Mouse (Mus musculus) CH12.LX (cell line): ENCODE results near the gene Naa25. TPM values are rescaled to one million over a fixed set of nuclear protein-coding genes. Genes with fewer than 3 reads are reported as not detected.
A peak's percentile ranks its signal among the peaks of the same experiment; 100 is the strongest.

Experiments used
- DNase-seq: peaks from one replicate; pipeline ENCODE4 v3.0.0-alpha.2; 2013; ENCODE audit errors: extremely low read depth
- H3K27ac ChIP-seq: 2 replicates; pipeline ENCODE4 v1.5.1; 2012; ENCODE audit warnings: low read depth, mild to moderate bottlenecking, control low read depth, moderate library complexity; ENCODE audit not compliant: insufficient read depth
- H3K27me3 ChIP-seq: replicated peaks from 2 replicates; pipeline ENCODE3; 2012; ENCODE audit warnings: inconsistent platforms
- H3K36me3 ChIP-seq, 2 experiments: replicated peaks in 1 of 2; 2 replicates each; pipeline versions ENCODE3 to v1.6.1; 2012; ENCODE audit warnings: inconsistent platforms in 1 of 2, low read length in 1 of 2, mild to moderate bottlenecking in 1 of 2, mixed read lengths in 1 of 2, moderate library complexity in 1 of 2; ENCODE audit not compliant: control insufficient read depth in 1 of 2, insufficient read depth in 1 of 2
- H3K4me1 ChIP-seq, 2 experiments: 2 replicates each; pipeline ENCODE4 v1.6.1; 2012; ENCODE audit warnings: inconsistent platforms in 1 of 2, moderate library complexity in 1 of 2; ENCODE audit not compliant: insufficient read depth in 2 of 2, control insufficient read depth in 1 of 2
- H3K4me2 ChIP-seq: 2 replicates; pipeline ENCODE4 v1.6.1; 2012; ENCODE audit warnings: low read depth, mild to moderate bottlenecking, control low read depth; ENCODE audit not compliant: poor library complexity, insufficient read depth, severe bottlenecking
- H3K4me3 ChIP-seq, 3 experiments: fragments of 150-350 bp in 1 of 3; sonication (generic) in 1 of 3; replicated peaks in 1 of 3; 2 replicates each; pipeline versions ENCODE3 to v1.5.1; 2011 to 2012; ENCODE audit warnings: low read depth in 2 of 3, low read length in 2 of 3, mild to moderate bottlenecking in 2 of 3, moderate library complexity in 2 of 3, control low read depth in 1 of 3, improper control_type of control experiment in 1 of 3, inconsistent platforms in 1 of 3, mixed read lengths in 1 of 3; ENCODE audit not compliant: poor library complexity in 1 of 3
- H3K79me2 ChIP-seq: replicated peaks from 2 replicates; pipeline ENCODE4 v1.6.1; 2012; ENCODE audit warnings: mild to moderate bottlenecking, moderate library complexity; ENCODE audit not compliant: control insufficient read depth, poor library complexity, insufficient read depth, severe bottlenecking; ENCODE audit errors: extremely low read depth
- H3K9ac ChIP-seq: 2 replicates; pipeline ENCODE4 v1.6.1; 2012; ENCODE audit warnings: low read depth, mild to moderate bottlenecking, control low read depth, moderate library complexity; ENCODE audit not compliant: insufficient read depth
- H3K9me3 ChIP-seq: replicated peaks from 2 replicates; pipeline ENCODE3; 2012; ENCODE audit warnings: low read length, inconsistent platforms, mixed read lengths
- BHLHE40 ChIP-seq: IDR thresholded peaks from 2 replicates; pipeline ENCODE4 v1.6.1; 2011; ENCODE audit warnings: mild to moderate bottlenecking, low read depth, low read length, improper control_type of control experiment
- CHD1 ChIP-seq: IDR thresholded peaks from 2 replicates; pipeline ENCODE4 v1.6.1; 2012; ENCODE audit warnings: low read depth, low read length, improper control_type of control experiment, inconsistent platforms
- CHD2 ChIP-seq: IDR thresholded peaks from 2 replicates; pipeline ENCODE4 v1.6.1; 2011; ENCODE audit warnings: low read length, improper control_type of control experiment
- CTCF ChIP-seq, 2 experiments: IDR thresholded peaks in 1 of 2; conservative IDR thresholded peaks in 1 of 2; 2 replicates each; pipeline ENCODE4 v1.5.1; 2011 to 2012; ENCODE audit warnings: low read depth in 2 of 2, low read length in 2 of 2, improper control_type of control experiment in 1 of 2, inconsistent platforms in 1 of 2, mild to moderate bottlenecking in 1 of 2, moderate library complexity in 1 of 2
- E2F4 ChIP-seq: IDR thresholded peaks from 2 replicates; pipeline ENCODE4 v1.6.1; 2011; ENCODE audit warnings: low read depth, low read length, improper control_type of control experiment; ENCODE audit not compliant: insufficient replicate concordance
- ELF1 ChIP-seq: IDR thresholded peaks from 2 replicates; pipeline ENCODE4 v1.6.1; 2014; ENCODE audit warnings: low read depth, mild to moderate bottlenecking, inconsistent platforms, low read length, improper control_type of control experiment
- EP300 ChIP-seq: IDR thresholded peaks from 2 replicates; pipeline ENCODE4 v1.6.1; 2011; ENCODE audit warnings: low read length, improper control_type of control experiment
- ETS1 ChIP-seq: conservative IDR thresholded peaks from 2 replicates; pipeline ENCODE4 v1.6.1; 2012; ENCODE audit warnings: low read depth, mild to moderate bottlenecking, inconsistent platforms, low read length, improper control_type of control experiment, moderate library complexity
- GABPA ChIP-seq: IDR thresholded peaks from 2 replicates; pipeline ENCODE4 v1.6.1; 2012; ENCODE audit warnings: low read depth, low read length, improper control_type of control experiment, inconsistent platforms; ENCODE audit not compliant: insufficient replicate concordance
- HCFC1 ChIP-seq: IDR thresholded peaks from 2 replicates; pipeline ENCODE4 v1.6.1; 2012; ENCODE audit warnings: low read depth, mild to moderate bottlenecking, inconsistent platforms, low read length, improper control_type of control experiment
- IRF4 ChIP-seq: IDR thresholded peaks from 2 replicates; pipeline ENCODE4 v1.6.1; 2014; ENCODE audit warnings: low read depth, mild to moderate bottlenecking, inconsistent platforms, low read length, improper control_type of control experiment
- JUN ChIP-seq: IDR thresholded peaks from 2 replicates; pipeline ENCODE4 v1.6.1; 2011; ENCODE audit warnings: low read depth, mild to moderate bottlenecking, low read length, improper control_type of control experiment, moderate library complexity; ENCODE audit not compliant: insufficient read depth
- JUND ChIP-seq: conservative IDR thresholded peaks from 2 replicates; pipeline ENCODE4 v1.6.1; 2011; ENCODE audit warnings: low read depth, low read length, improper control_type of control experiment
- KAT2A ChIP-seq: IDR thresholded peaks from 2 replicates; pipeline ENCODE4 v1.6.1; 2012; ENCODE audit warnings: low read length, improper control_type of control experiment, inconsistent platforms; ENCODE audit not compliant: insufficient replicate concordance
- MAFK ChIP-seq: IDR thresholded peaks from 2 replicates; pipeline ENCODE4 v1.6.1; 2011; ENCODE audit warnings: low read length, improper control_type of control experiment; ENCODE audit not compliant: insufficient replicate concordance
- MAX ChIP-seq: IDR thresholded peaks from 2 replicates; pipeline ENCODE4 v1.6.1; 2011; ENCODE audit warnings: low read length, improper control_type of control experiment
- MAZ ChIP-seq: IDR thresholded peaks from 2 replicates; pipeline ENCODE4 v1.6.1; 2012; ENCODE audit warnings: low read depth, mild to moderate bottlenecking, inconsistent platforms, low read length, improper control_type of control experiment, moderate library complexity
- MEF2A ChIP-seq: IDR thresholded peaks from 2 replicates; pipeline ENCODE4 v1.6.1; 2014; ENCODE audit warnings: low read depth, mild to moderate bottlenecking, inconsistent platforms, low read length, improper control_type of control experiment, borderline replicate concordance
- MXI1 ChIP-seq: IDR thresholded peaks from 2 replicates; pipeline ENCODE4 v1.6.1; 2011; ENCODE audit warnings: mild to moderate bottlenecking, low read depth, low read length, improper control_type of control experiment
- MYC ChIP-seq: IDR thresholded peaks from 2 replicates; pipeline ENCODE4 v1.6.1; 2011; ENCODE audit warnings: low read depth, mild to moderate bottlenecking, improper control_type of control experiment, low read length
- NELFE ChIP-seq: IDR thresholded peaks from 2 replicates; pipeline ENCODE4 v1.6.1; 2011; ENCODE audit warnings: low read depth, low read length, improper control_type of control experiment
- NRF1 ChIP-seq: IDR thresholded peaks from 2 replicates; pipeline ENCODE4 v1.6.1; 2014; ENCODE audit warnings: low read depth, mild to moderate bottlenecking, inconsistent platforms, low read length, improper control_type of control experiment, moderate library complexity
- PAX5 ChIP-seq: IDR thresholded peaks from 2 replicates; pipeline ENCODE4 v1.6.1; 2012; ENCODE audit warnings: low read length, inconsistent platforms, mixed read lengths
- POLR2A ChIP-seq: IDR thresholded peaks from 2 replicates; pipeline ENCODE4 v1.6.1; 2011; ENCODE audit warnings: low read depth, mild to moderate bottlenecking, improper control_type of control experiment, low read length
- POLR2AphosphoS2 ChIP-seq: IDR thresholded peaks from 2 replicates; pipeline ENCODE4 v1.6.1; 2011; ENCODE audit warnings: low read depth, low read length, improper control_type of control experiment
- RAD21 ChIP-seq: IDR thresholded peaks from 2 replicates; pipeline ENCODE4 v1.6.1; 2011; ENCODE audit warnings: low read depth, mild to moderate bottlenecking, low read length, improper control_type of control experiment, moderate library complexity
- RCOR1 ChIP-seq: conservative IDR thresholded peaks from 2 replicates; pipeline ENCODE4 v1.6.1; 2012; ENCODE audit warnings: low read depth, mild to moderate bottlenecking, inconsistent platforms, low read length, improper control_type of control experiment
- SIN3A ChIP-seq: IDR thresholded peaks from 2 replicates; pipeline ENCODE4 v1.6.1; 2012; ENCODE audit warnings: low read length, improper control_type of control experiment, inconsistent platforms
- SMC3 ChIP-seq: IDR thresholded peaks from 2 replicates; pipeline ENCODE4 v1.6.1; 2011; ENCODE audit warnings: low read depth, low read length, improper control_type of control experiment
- TBP ChIP-seq: conservative IDR thresholded peaks from 2 replicates; pipeline ENCODE4 v1.6.1; 2011; ENCODE audit warnings: low read depth, low read length, improper control_type of control experiment
- TCF12 ChIP-seq: IDR thresholded peaks from 2 replicates; pipeline ENCODE4 v1.6.1; 2014; ENCODE audit warnings: low read depth, mild to moderate bottlenecking, inconsistent platforms, low read length, improper control_type of control experiment
- UBTF ChIP-seq: IDR thresholded peaks from 2 replicates; pipeline ENCODE4 v1.6.1; 2012; ENCODE audit warnings: low read depth, mild to moderate bottlenecking, inconsistent platforms, low read length, improper control_type of control experiment, moderate library complexity
- USF1 ChIP-seq: IDR thresholded peaks from 2 replicates; pipeline ENCODE4 v1.6.1; 2014; ENCODE audit warnings: low read depth, mild to moderate bottlenecking, inconsistent platforms, low read length, improper control_type of control experiment
- USF2 ChIP-seq: conservative IDR thresholded peaks from 2 replicates; pipeline ENCODE4 v1.6.1; 2011; ENCODE audit warnings: low read depth, low read length, improper control_type of control experiment
- ZC3H11A ChIP-seq: IDR thresholded peaks from 2 replicates; pipeline ENCODE4 v1.6.1; 2012; ENCODE audit warnings: low read depth, mild to moderate bottlenecking, inconsistent platforms, low read length, improper control_type of control experiment
- ZKSCAN1 ChIP-seq: IDR thresholded peaks from 2 replicates; pipeline ENCODE4 v1.6.1; 2012; ENCODE audit warnings: low read depth, inconsistent platforms, low read length, improper control_type of control experiment, borderline replicate concordance
- ZMIZ1 ChIP-seq: IDR thresholded peaks from 2 replicates; pipeline ENCODE4 v1.6.1; 2012; ENCODE audit warnings: low read depth, mild to moderate bottlenecking, inconsistent platforms, low read length, improper control_type of control experiment
- ZNF384 ChIP-seq: IDR thresholded peaks from 2 replicates; pipeline ENCODE4 v1.6.1; 2012; ENCODE audit warnings: low read depth, low read length, improper control_type of control experiment, inconsistent platforms
- dilution Hi-C: fragments of 300-500 bp; cut with MboI; formaldehyde crosslinking; loops from 2 replicates; pipeline ENCODE4 v1.14.3; 2020; ENCODE audit warnings: low sequenced_read_pairs; ENCODE audit not compliant: extremely low pct_unique_long_range_greater_than_20kb, extremely low pct_ligation_motif_present
- in situ Hi-C: fragments of 300-500 bp; cut with MboI; formaldehyde crosslinking; loops from 3 replicates; pipeline ENCODE4 v1.14.3; 2019; ENCODE audit warnings: low sequenced_read_pairs, low pct_ligation_motif_present, low pct_unique_long_range_greater_than_20kb, mixed read lengths
- polyA plus RNA-seq: library from polyadenylated mRNA; unstranded; fragments of >175 nt; gene quantifications from 2 replicates; pipeline ENCODE4 v1.2.1, GENCODE M21; 2012; ENCODE audit warnings: low read depth; ENCODE audit not compliant: insufficient read length
- total RNA-seq, 2 experiments: library from RNA; depleted of rRNA; stranded (reverse); fragments of 300-350 nt in 1 of 2; fragments of >200 nt in 1 of 2; gene quantifications; 2 replicates each; pipeline ENCODE4 v1.2.3; 2012 to 2014

Gene Naa25
- total and polyA plus RNA-seq, 3 experiments = 41.3 to 60.3 (median 59.7) TPM

GRCm38 (mm10) chr5:121449976-121450375 lies 52.2 kb downstream of the Naa25 start:
- dilution Hi-C loops = no loop called here
- in situ Hi-C loops = no loop called here
- H3K9ac ChIP-seq = no peak overlapping the region; the same call in 1 of the 2 replicates
- peaks cover 25% of the 10 kb centered on the region for H3K79me2 ChIP-seq
- H3K4me1 ChIP-seq = peaks cover 11 to 65% of the 10 kb centered on the region in 2 experiments
- TF ChIP-seq TBP (no peak), JUN (no peak), NELFE (no peak; the same call in 1 of the 2 replicates), ZKSCAN1 (no peak), ZC3H11A (no peak), POLR2A (0 out of 2 replicates have a peak, but pooled peaks have one; percentile 39), IRF4 (peak; percentile 98), USF1 (no peak), RAD21 (peak; percentile 75), CHD1 (no peak), HCFC1 (no peak), MYC (peak; percentile 66; the same call in 1 of the 2 replicates), PAX5 (no peak), USF2 (no peak), POLR2AphosphoS2 (no peak; the same call in 1 of the 2 replicates), SMC3 (peak; percentile 86), EP300 (peak; percentile 90), MAZ (peak; percentile 62; the same call in 1 of the 2 replicates), MAFK (no peak), ELF1 (peak; percentile 39), E2F4 (no peak), GABPA (no peak), ZNF384 (no peak), MEF2A (no peak; the same call in 1 of the 2 replicates), TCF12 (0 out of 2 replicates have a peak, but pooled peaks have one; percentile 51), MAX (peak; percentile 52; the same call in 1 of the 2 replicates), ZMIZ1 (no peak), NRF1 (no peak), UBTF (no peak), BHLHE40 (no peak), MXI1 (peak; percentile 81; the same call in 1 of the 2 replicates), CTCF (conservative IDR thresholded peaks at IDR 0.05 in 1 of 2, IDR thresholded peaks at IDR 0.05 in 1 of 2; ENCODE audit: low read depth in 2 of 2, low read length in 2 of 2) (peak; percentile 61 to 83), RCOR1 (no peak), JUND (0 out of 2 replicates have a peak, but pooled peaks have one; percentile 22), CHD2 (no peak), SIN3A (peak; percentile 80), KAT2A (no peak), ETS1 (peak; percentile 48; the same call in 1 of the 2 replicates)
- H3K36me3 ChIP-seq = peaks cover 42 to 60% of the 10 kb centered on the region in 2 experiments
- H3K9me3 ChIP-seq = peaks cover 2% of the 10 kb centered on the region
- H3K4me3 ChIP-seq = no peak overlapping the region
- peak overlapping the region; percentile 72 for H3K27ac ChIP-seq
- peak; percentile 94 for DNase-seq
- H3K4me2 ChIP-seq = peak overlapping the region; percentile 59
- H3K27me3 ChIP-seq = no peaks in the 10 kb centered on the region
